Mouse (Mus musculus): Measurements from ENCODE around the gene Fam136a. TPM values are rescaled to one million over a fixed set of nuclear protein-coding genes. Genes with fewer than 3 reads are reported as not detected.

Gene Fam136a
- polyA plus RNA-seq, 1 experiment from 2014 or later: 150 TPM

DNA sequence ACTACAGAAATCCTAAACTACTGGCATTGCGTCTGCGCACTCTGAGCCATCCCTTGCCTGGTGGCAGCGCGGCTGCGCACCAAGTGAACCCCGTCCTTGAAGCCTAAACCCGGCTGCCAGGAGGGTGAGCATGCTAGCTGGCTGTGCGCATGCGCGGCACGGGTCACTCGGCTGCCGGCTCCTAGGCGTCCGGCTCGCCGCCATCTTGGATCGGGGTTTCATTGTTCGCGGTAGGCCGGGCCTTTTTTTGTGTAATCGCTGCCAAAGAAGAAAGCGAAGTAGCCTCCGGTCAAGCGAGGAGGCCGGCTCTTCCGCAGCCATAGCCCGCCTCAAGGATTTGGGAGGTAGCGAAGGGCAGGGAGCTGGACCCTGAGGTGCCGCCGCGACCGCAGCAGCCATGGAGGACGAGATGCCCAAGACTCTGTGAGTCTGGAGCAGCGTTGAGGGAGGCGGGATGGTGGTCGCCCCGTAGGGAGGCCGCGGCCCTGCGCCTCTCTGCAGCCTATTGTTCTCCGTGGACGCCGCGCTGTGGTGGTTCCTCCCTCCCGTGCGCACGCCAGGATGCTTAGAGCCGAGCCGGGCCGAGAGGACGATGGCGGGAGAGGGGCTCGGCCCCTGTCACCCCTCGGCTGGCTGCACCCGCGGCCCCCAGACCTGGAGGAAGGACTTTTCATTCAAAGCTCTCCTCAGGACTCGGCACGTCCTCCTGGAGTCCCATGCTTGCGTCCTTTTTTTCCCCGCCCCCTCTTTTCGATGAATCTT lies 38.8 kb downstream of the Fam136a start, which contains the start of gene Tia1:
Gene Tia1 (plus strand): TSS at position 120 of the 762 bp plus-strand sequence.
- Histone ChIP-seq H3K36me3 (peaks cover 30% of the 10 kb centered on the region), H3K4me3 (peak within 1 kb of the TSS; percentile 91), H3K9me3 (no peaks in the 10 kb centered on the region), H3K4me1 (replicated peaks) (peaks cover 23% of the 10 kb centered on the region), H3K27ac (peak within 1 kb of the TSS; percentile 100), H3K27me3 (ENCODE audit: insufficient read depth, poor library complexity, severe bottlenecking) (no peaks in the 10 kb centered on the region)
- DNase-seq (ENCODE audit: low spot score): peak; percentile 97
- WGBS: under 1% methylated on average over 62 of the region's 62 CpGs

DNA sequence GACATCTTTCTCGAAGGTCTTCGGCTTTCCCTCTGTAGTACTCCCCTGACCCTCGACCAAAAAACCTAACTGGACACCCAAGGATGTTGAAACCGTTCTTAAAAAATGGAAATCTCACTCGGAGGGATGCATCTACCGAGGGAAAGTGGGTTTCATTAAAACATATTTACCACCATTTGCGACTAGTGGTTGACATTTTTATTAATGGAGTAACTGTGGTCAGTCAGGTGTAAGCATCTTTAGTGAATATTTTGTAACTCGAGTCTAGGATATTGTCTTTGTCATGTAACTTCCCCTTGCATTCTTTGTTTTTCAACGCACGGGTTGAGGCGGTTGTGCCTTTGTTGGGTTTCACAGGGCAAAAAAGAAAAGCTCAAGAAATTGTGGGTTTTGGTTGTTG lies 39.5 kb downstream of the Fam136a start:
- peak overlapping the region; percentile 91 for H3K4me3 ChIP-seq
- no peak for DNase-seq (ENCODE audit: low spot score)
- H3K27me3 ChIP-seq (ENCODE audit: insufficient read depth, poor library complexity, severe bottlenecking): no peaks in the 10 kb centered on the region
- under 1% methylated on average over 11 of the region's 11 CpGs for WGBS
- no peaks in the 10 kb centered on the region for H3K9me3 ChIP-seq
- H3K4me1 ChIP-seq (replicated peaks): peaks cover 23% of the 10 kb centered on the region
- peaks cover 37% of the 10 kb centered on the region for H3K36me3 ChIP-seq
- peak overlapping the region; percentile 100 for H3K27ac ChIP-seq

DNA sequence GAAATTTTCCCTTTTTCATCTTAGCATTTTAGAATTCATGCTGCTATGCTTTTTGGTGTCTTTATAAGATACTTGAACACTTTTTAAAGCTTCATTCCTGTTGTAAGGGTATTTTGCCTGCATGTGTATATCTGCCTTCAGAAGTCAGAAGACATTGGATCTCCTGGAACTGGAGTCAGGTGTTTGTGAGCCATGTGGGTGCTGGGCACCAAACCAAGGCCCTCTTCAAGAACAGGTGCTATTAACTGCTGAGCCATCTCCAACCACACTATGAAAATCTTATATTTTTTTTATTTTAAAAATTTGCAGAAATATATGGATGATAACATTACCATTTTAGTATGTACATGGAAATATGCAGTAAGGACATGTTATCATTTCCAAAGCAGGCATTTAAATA lies 40.9 kb downstream of the Fam136a start:
- peak overlapping the region; percentile 91 for H3K4me3 ChIP-seq
- H3K9me3 ChIP-seq: no peaks in the 10 kb centered on the region
- peaks cover 38% of the 10 kb centered on the region for H3K36me3 ChIP-seq
- peak overlapping the region; percentile 100 for H3K27ac ChIP-seq
- no peaks in the 10 kb centered on the region for H3K27me3 ChIP-seq (ENCODE audit: insufficient read depth, poor library complexity, severe bottlenecking)
- H3K4me1 ChIP-seq (replicated peaks): peaks cover 18% of the 10 kb centered on the region
- DNase-seq (ENCODE audit: low spot score): no peak

DNA sequence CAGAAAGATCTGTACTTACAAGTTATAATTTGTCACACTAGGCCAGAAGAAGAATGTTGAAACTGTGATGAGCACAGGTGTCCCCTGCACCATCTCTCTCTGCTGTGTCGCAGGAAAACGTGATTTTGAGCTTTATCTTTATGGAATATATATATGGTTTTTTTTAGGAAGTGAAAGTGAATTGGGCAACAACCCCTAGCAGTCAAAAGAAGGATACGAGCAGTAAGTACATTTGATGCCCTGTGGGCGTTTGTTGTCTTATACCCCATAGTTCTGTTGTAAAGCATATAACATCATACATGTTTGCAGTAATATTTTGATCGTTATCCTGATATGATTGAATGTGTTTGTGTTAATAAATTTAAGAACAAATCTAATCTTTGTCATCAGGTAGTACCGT lies 53.3 kb downstream of the Fam136a start:
- H3K36me3 ChIP-seq: peaks cover 99% of the 10 kb centered on the region
- H3K27me3 ChIP-seq (ENCODE audit: insufficient read depth, poor library complexity, severe bottlenecking): no peaks in the 10 kb centered on the region
- 94% methylated on average over 6 of the region's 6 CpGs for WGBS

GRCm38 (mm10) chr6:86419239-86419638 lies 53.8 kb downstream of the Fam136a start:
- WGBS: 95% methylated on average over 3 of the region's 3 CpGs
- Histone ChIP-seq H3K4me3 (no peak overlapping the region), H3K9me3 (no peaks in the 10 kb centered on the region), H3K27ac (no peak overlapping the region), H3K27me3 (ENCODE audit: insufficient read depth, poor library complexity, severe bottlenecking) (no peaks in the 10 kb centered on the region), H3K36me3 (peaks cover 99% of the 10 kb centered on the region), H3K4me1 (replicated peaks) (no peaks in the 10 kb centered on the region)
- DNase-seq (ENCODE audit: low spot score): no peak

More for the DNA sequence above, 53.3 kb downstream of the Fam136a start:
- no peak overlapping the region for H3K27ac ChIP-seq
- H3K9me3 ChIP-seq: no peaks in the 10 kb centered on the region
- DNase-seq (ENCODE audit: low spot score): no peak
- H3K4me1 ChIP-seq (replicated peaks): no peaks in the 10 kb centered on the region
- no peak overlapping the region for H3K4me3 ChIP-seq

Other genes starting within 250 kb of the Fam136a start
- gene Tgfa, start 170.4 kb upstream of the Fam136a start, polyA plus RNA-seq (2016; fragmentation: Nextera tagmentation; extraction: Ambion mirVana): 1.7 and 3.1 TPM in 2 replicates
- gene Snrpg, start 5.7 kb downstream of the Fam136a start, polyA plus RNA-seq (2016; fragmentation: Nextera tagmentation; extraction: Ambion mirVana): 782 and 875 TPM in 2 replicates
- 87.1 and 99.4 TPM in 2 replicates for gene Pcyox1, start 31.5 kb downstream of the Fam136a start, polyA plus RNA-seq (2016; fragmentation: Nextera tagmentation; extraction: Ambion mirVana)
- 209 and 212 TPM in 2 replicates for gene Tia1, start 38.6 kb downstream of the Fam136a start, polyA plus RNA-seq (2016; fragmentation: Nextera tagmentation; extraction: Ambion mirVana)
- 1.8 TPM in 1 of 2 replicates, not detected in the other for gene Gm44790, start 61.0 kb downstream of the Fam136a start, polyA plus RNA-seq (2016; fragmentation: Nextera tagmentation; extraction: Ambion mirVana)
- 24.4 and 26.2 TPM in 2 replicates for gene C87436, start 72.7 kb downstream of the Fam136a start, polyA plus RNA-seq (2016; fragmentation: Nextera tagmentation; extraction: Ambion mirVana)
- 478 and 520 TPM in 2 replicates for gene Pcbp1, start 160.7 kb downstream of the Fam136a start, polyA plus RNA-seq (2016; fragmentation: Nextera tagmentation; extraction: Ambion mirVana)

All from hindbrain, embryonic 10.5 days (tissue).